Mouse (Mus musculus) stomach, embryonic 16.5 days (tissue): ENCODE measurements around the gene Srarp. TPM values are rescaled to one million over a fixed set of nuclear protein-coding genes. Genes with fewer than 3 reads are reported as not detected.
A peak's percentile ranks its signal among the peaks of the same experiment; 100 is the strongest.

ENCODE experiments used
- ATAC-seq: fragments of 200-750 bp; cut with Nextera tagmentation; 2 replicates; pipeline ENCODE4 v1.8.0; 2017; ENCODE audit warnings: moderate number of reproducible peaks, moderate TSS enrichment; ENCODE audit not compliant: insufficient read depth, low FRiP score
- H3K27ac ChIP-seq: fragments of 300-500 bp; sonication (generic); 2 replicates; pipeline ENCODE4 v1.5.1; 2014; ENCODE audit warnings: low read length
- H3K27me3 ChIP-seq: fragments of 300-500 bp; sonication (generic); 2 replicates; pipeline ENCODE4 v1.6.1; 2014; ENCODE audit warnings: low read length, control low read depth, mixed read lengths; ENCODE audit not compliant: control insufficient read depth, insufficient read depth
- H3K36me3 ChIP-seq: fragments of 300-500 bp; sonication (generic); 2 replicates; pipeline ENCODE4 v1.6.1; 2014; ENCODE audit warnings: low read length; ENCODE audit not compliant: control insufficient read depth, insufficient read depth
- H3K4me1 ChIP-seq: fragments of 300-500 bp; sonication (generic); 2 replicates; pipeline ENCODE4 v1.6.1; 2014; ENCODE audit warnings: low read length, control low read depth, mixed read lengths; ENCODE audit not compliant: control insufficient read depth, insufficient read depth
- H3K4me2 ChIP-seq: fragments of 300-500 bp; sonication (generic); 2 replicates; pipeline ENCODE4 v1.6.1; 2014; ENCODE audit warnings: low read depth, low read length, mixed read lengths
- H3K4me3 ChIP-seq: fragments of 300-500 bp; sonication (generic); replicated peaks from 2 replicates; pipeline ENCODE4 v1.5.1; 2014; ENCODE audit warnings: mild to moderate bottlenecking, low read length
- H3K9ac ChIP-seq: fragments of 300-500 bp; sonication (generic); 2 replicates; pipeline ENCODE4 v1.6.1; 2014; ENCODE audit warnings: low read length
- H3K9me3 ChIP-seq: fragments of 300-500 bp; sonication (generic); replicated peaks from 2 replicates; pipeline ENCODE4 v1.6.1; 2016; ENCODE audit warnings: low read length, control low read depth; ENCODE audit not compliant: control insufficient read depth
- WGBS: fragments of 180-500 bp; shearing (Covaris S2); extraction: QIAGEN DNeasy Blood & Tissue Kit; methylation state at CpG from one replicate; pipeline ENCODE4 v1.1.7; 2014; 5-methylcytosine and 5-hydroxymethylcytosine counted together
- polyA plus RNA-seq: library from polyadenylated mRNA; unstranded; fragments of >200 nt; fragmentation: Nextera tagmentation; extraction: Ambion mirVana; gene quantifications from 2 replicates; pipeline ENCODE4 v1.2.1, GENCODE M21; 2015

Gene Srarp
- polyA plus RNA-seq, 1 experiment from 2014 or later, result not detected

- Histone ChIP-seq H3K4me2 (no peak within 1 kb of the TSS), H3K4me3 (no peak within 1 kb of the TSS), H3K36me3 (no peaks in the 10 kb centered on the region), H3K9ac (no peak within 1 kb of the TSS), H3K4me1 (peaks cover 14% of the 10 kb centered on the region), H3K27ac (no peak within 1 kb of the TSS), H3K27me3 (no peaks in the 10 kb centered on the region), H3K9me3 (no peaks in the 10 kb centered on the region)
- no peak for ATAC-seq
- WGBS, result 62% methylated on average over 7 of the region's 7 CpGs
These were observed 20.0 kb downstream of the Srarp start, which contains the start of gene Clcnkb for GRCm38 (mm10) chr4:141415924-141416323. Gene Clcnkb, minus strand, starts transcription at chr4:141416014.

GRCm38 (mm10) chr4:141411430-141411992 lies 24.4 kb downstream of the Srarp start:
- no peak for ATAC-seq
- Histone ChIP-seq H3K4me3 (no peak overlapping the region), H3K27ac (no peak overlapping the region), H3K9ac (no peak overlapping the region), H3K36me3 (no peaks in the 10 kb centered on the region), H3K4me2 (no peak overlapping the region), H3K4me1 (0 out of 2 replicates have a peak, but pooled peaks cover 3% of the 10 kb centered on the region), H3K27me3 (no peaks in the 10 kb centered on the region), H3K9me3 (no peaks in the 10 kb centered on the region)
- WGBS, result 20% methylated on average over 22 of the region's 22 CpGs

- H3K27me3 ChIP-seq, result peaks cover 6% of the 10 kb centered on the region; the same call in 1 of the 2 replicates
- H3K36me3 ChIP-seq, result no peaks in the 10 kb centered on the region
- H3K27ac ChIP-seq, result no peak overlapping the region
- 90% methylated on average over 3 of the region's 3 CpGs for WGBS
- no peak overlapping the region for H3K9ac ChIP-seq
- ATAC-seq, result no peak
- no peaks in the 10 kb centered on the region for H3K9me3 ChIP-seq
- H3K4me2 ChIP-seq, result no peak overlapping the region
- no peak overlapping the region for H3K4me3 ChIP-seq
- H3K4me1 ChIP-seq, result peaks cover 11% of the 10 kb centered on the region
These were observed 27.3 kb downstream of the Srarp start for GRCm38 (mm10) chr4:141408577-141408976.

- Histone ChIP-seq H3K4me1 (peaks cover 11% of the 10 kb centered on the region), H3K4me2 (no peak overlapping the region), H3K4me3 (no peak overlapping the region), H3K27me3 (peaks cover 7% of the 10 kb centered on the region; the same call in 1 of the 2 replicates), H3K36me3 (no peaks in the 10 kb centered on the region), H3K27ac (no peak overlapping the region), H3K9me3 (no peaks in the 10 kb centered on the region), H3K9ac (no peak overlapping the region)
- ATAC-seq, result peak; percentile 36; the same call in 1 of the 2 replicates
- 36% methylated on average over 14 of the region's 14 CpGs for WGBS
These were observed 29.2 kb downstream of the Srarp start for GRCm38 (mm10) chr4:141406516-141407299.

- no peaks in the 10 kb centered on the region for H3K36me3 ChIP-seq
- no peak overlapping the region for H3K27ac ChIP-seq
- WGBS, result 84% methylated on average over 3 of the region's 3 CpGs
- no peak for ATAC-seq
- H3K9me3 ChIP-seq, result no peaks in the 10 kb centered on the region
- peaks cover 11% of the 10 kb centered on the region for H3K4me1 ChIP-seq
- no peak overlapping the region for H3K4me2 ChIP-seq
- peaks cover 7% of the 10 kb centered on the region; the same call in 1 of the 2 replicates for H3K27me3 ChIP-seq
- H3K9ac ChIP-seq, result no peak overlapping the region
- H3K4me3 ChIP-seq, result no peak overlapping the region
These were observed 30.6 kb downstream of the Srarp start for GRCm38 (mm10) chr4:141405314-141405622.

- Histone ChIP-seq H3K27me3 (peaks cover 7% of the 10 kb centered on the region; the same call in 1 of the 2 replicates), H3K36me3 (no peaks in the 10 kb centered on the region), H3K4me3 (peak overlapping the region; percentile 18), H3K9me3 (no peaks in the 10 kb centered on the region), H3K4me2 (peak overlapping the region; percentile 45), H3K4me1 (peaks cover 11% of the 10 kb centered on the region), H3K9ac (peak overlapping the region; percentile 70), H3K27ac (no peak overlapping the region)
- peak; percentile 61 for ATAC-seq
- 14% methylated on average over 15 of the region's 15 CpGs for WGBS
These were observed 31.2 kb downstream of the Srarp start for GRCm38 (mm10) chr4:141404518-141405313.

- 87% methylated on average over 15 of the region's 15 CpGs for WGBS
- H3K36me3 ChIP-seq, result no peaks in the 10 kb centered on the region
- H3K4me2 ChIP-seq, result no peak overlapping the region
- ATAC-seq, result no peak
- H3K4me1 ChIP-seq, result peaks cover 8% of the 10 kb centered on the region
- H3K9me3 ChIP-seq, result no peaks in the 10 kb centered on the region
- no peak overlapping the region for H3K9ac ChIP-seq
- H3K27ac ChIP-seq, result no peak overlapping the region
- H3K4me3 ChIP-seq, result no peak overlapping the region
- H3K27me3 ChIP-seq, result peaks cover 7% of the 10 kb centered on the region; the same call in 1 of the 2 replicates
These were observed 35.7 kb downstream of the Srarp start for GRCm38 (mm10) chr4:141400171-141400570.

GRCm38 (mm10) chr4:141398545-141398944 lies 37.4 kb downstream of the Srarp start, which contains the start of gene Clcnka:
Gene Clcnka, minus strand, starts transcription at chr4:141398724.
- no peak within 1 kb of the TSS for H3K4me3 ChIP-seq
- no peak within 1 kb of the TSS for H3K27ac ChIP-seq
- peaks cover under 1% of the 10 kb centered on the region; the same call in 1 of the 2 replicates for H3K27me3 ChIP-seq
- H3K4me1 ChIP-seq, result peaks cover 4% of the 10 kb centered on the region
- H3K9ac ChIP-seq, result no peak within 1 kb of the TSS
- H3K4me2 ChIP-seq, result no peak within 1 kb of the TSS
- no peak for ATAC-seq
- H3K9me3 ChIP-seq, result no peaks in the 10 kb centered on the region
- WGBS, result 50% methylated on average over 12 of the region's 12 CpGs
- no peaks in the 10 kb centered on the region for H3K36me3 ChIP-seq

GRCm38 (mm10) chr4:141397861-141398260 lies 38.0 kb downstream of the Srarp start:
- ATAC-seq, result no peak
- H3K4me1 ChIP-seq, result peaks cover 4% of the 10 kb centered on the region
- no peaks in the 10 kb centered on the region for H3K27me3 ChIP-seq
- no peaks in the 10 kb centered on the region for H3K36me3 ChIP-seq
- no peak overlapping the region for H3K4me2 ChIP-seq
- no peaks in the 10 kb centered on the region for H3K9me3 ChIP-seq
- 74% methylated on average over 12 of the region's 12 CpGs for WGBS
- H3K9ac ChIP-seq, result no peak overlapping the region
- H3K27ac ChIP-seq, result no peak overlapping the region
- no peak overlapping the region for H3K4me3 ChIP-seq
